Mouse (Mus musculus) bone marrow, adult 2 months (tissue): ENCODE measurements at regions not wholly inside any gene's neighbourhood (a gene's known extent, or its start where the extent isn't known, plus 50 kb on each side); places are given as distances from the start of the nearest gene placed in this dataset.

Experiments
- H3K27ac ChIP-seq: fragments of 200-500 bp; 2 replicates; pipeline ENCODE4 v1.5.1; 2012; ENCODE audit warnings: low read depth, mild to moderate bottlenecking, control low read depth, inconsistent platforms, low read length; ENCODE audit not compliant: control insufficient read depth, poor library complexity, insufficient read depth
- H3K4me1 ChIP-seq: fragments of 200-500 bp; 2 replicates; pipeline ENCODE4 v1.6.1; 2011; ENCODE audit warnings: low read length; ENCODE audit not compliant: control insufficient read depth, insufficient read depth
- H3K4me3 ChIP-seq: fragments of 200-500 bp; replicated peaks from 2 replicates; pipeline ENCODE3; 2011; ENCODE audit warnings: mild to moderate bottlenecking, low read depth, low read length, control low read depth; ENCODE audit not compliant: control insufficient read depth
- CTCF ChIP-seq: fragments of 200-500 bp; IDR thresholded peaks from 2 replicates; pipeline ENCODE4 v1.5.1; 2011; ENCODE audit warnings: low read length, control low read depth; ENCODE audit not compliant: control insufficient read depth, insufficient read depth
- POLR2A ChIP-seq: fragments of 200-500 bp; IDR thresholded peaks from 2 replicates; pipeline ENCODE4 v1.6.1; 2011; ENCODE audit warnings: low read depth, mild to moderate bottlenecking, control low read depth, low read length, borderline replicate concordance; ENCODE audit not compliant: control insufficient read depth
- WGBS: fragments of 180-500 bp; shearing (Covaris S2); methylation state at CpG from one replicate; pipeline ENCODE4 v1.1.7; 2018; 5-methylcytosine and 5-hydroxymethylcytosine counted together

GRCm38 (mm10) chr1:57107308-57107707 lies 128.9 kb upstream of the Satb2 start:
- Histone ChIP-seq H3K4me3 (no peak overlapping the region), H3K4me1 (no peaks in the 10 kb centered on the region), H3K27ac (no peak overlapping the region)
- TF ChIP-seq CTCF: no peak
- no peak for TF ChIP-seq POLR2A
- 84% methylated on average over 10 of the region's 10 CpGs for WGBS

- TF ChIP-seq POLR2A (no peak), CTCF (no peak)
- Histone ChIP-seq H3K27ac (no peak overlapping the region), H3K4me3 (no peak overlapping the region), H3K4me1 (no peaks in the 10 kb centered on the region)
- 69% methylated on average over 2 of the region's 2 CpGs for WGBS
Measured at GRCm38 (mm10) chr1:57120678-57121077, 142.2 kb upstream of the Satb2 start.

GRCm38 (mm10) chr1:57144181-57144580 lies 165.7 kb upstream of the Satb2 start:
- Histone ChIP-seq H3K4me1 (no peaks in the 10 kb centered on the region), H3K27ac (no peak overlapping the region), H3K4me3 (no peak overlapping the region)
- WGBS: 71% methylated on average over 3 of the region's 3 CpGs
- TF ChIP-seq CTCF (no peak), POLR2A (no peak)

- TF ChIP-seq CTCF (no peak), POLR2A (no peak)
Measured at GRCm38 (mm10) chr1:57155869-57156268, 177.4 kb upstream of the Satb2 start.

GRCm38 (mm10) chr1:57164443-57164842 lies 186.0 kb upstream of the Satb2 start:
- Histone ChIP-seq H3K4me3 (no peak overlapping the region), H3K4me1 (no peaks in the 10 kb centered on the region), H3K27ac (no peak overlapping the region)
- 79% methylated on average over 1 of the region's 1 CpGs for WGBS
- no peak for TF ChIP-seq CTCF
- no peak for TF ChIP-seq POLR2A

More at GRCm38 (mm10) chr1:57155869-57156268, 177.4 kb upstream of the Satb2 start:
- Histone ChIP-seq H3K4me3 (no peak overlapping the region), H3K4me1 (no peaks in the 10 kb centered on the region), H3K27ac (no peak overlapping the region)
- WGBS: 86% methylated on average over 7 of the region's 7 CpGs

GRCm38 (mm10) chr1:57174289-57174890 lies 195.9 kb upstream of the Satb2 start:
- Histone ChIP-seq H3K4me1 (no peaks in the 10 kb centered on the region), H3K27ac (no peak overlapping the region)
- WGBS: 69% methylated on average over 10 of the region's 10 CpGs

GRCm38 (mm10) chr1:57188796-57189319 lies 188.6 kb upstream of the 1700066M21Rik start:
- Histone ChIP-seq H3K4me1 (no peaks in the 10 kb centered on the region), H3K27ac (no peak overlapping the region), H3K4me3 (no peak overlapping the region)
- TF ChIP-seq POLR2A: no peak
- TF ChIP-seq CTCF: no peak
- WGBS: 73% methylated on average over 5 of the region's 5 CpGs

More at GRCm38 (mm10) chr1:57174289-57174890, 195.9 kb upstream of the Satb2 start:
- TF ChIP-seq POLR2A (no peak), CTCF (no peak)
- H3K4me3 ChIP-seq: no peak overlapping the region

- TF ChIP-seq CTCF (no peak), POLR2A (no peak)
- Histone ChIP-seq H3K27ac (no peak overlapping the region), H3K4me3 (no peak overlapping the region), H3K4me1 (no peaks in the 10 kb centered on the region)
- WGBS: 74% methylated on average over 6 of the region's 6 CpGs
Measured at GRCm38 (mm10) chr1:57201274-57201673, 176.1 kb upstream of the 1700066M21Rik start.
